Mouse (Mus musculus): ENCODE data around the gene Lpin2. TPM values are rescaled to one million over a fixed set of nuclear protein-coding genes. Genes with fewer than 3 reads are reported as not detected.

Lpin2 gene
- polyA plus RNA-seq, 1 experiment: 55.8 TPM

- 65% methylated on average over 6 of the region's 6 CpGs for whole genome bisulfite sequencing
- no peak for DNase-seq
- peaks cover 2% of the 10 kb centered on the region; the same call in 1 of the 2 replicates for H3K4me1 ChIP-seq (ENCODE audit: control insufficient read depth, insufficient read depth, low read length)
- TF ChIP-seq POLR2A (IDR thresholded peaks at IDR 0.05; ENCODE audit: borderline replicate concordance, extremely low read depth, low read depth, low read length) (no peak), CTCF (IDR thresholded peaks at IDR 0.05; ENCODE audit: insufficient read depth, low read length) (no peak)
- H3K4me3 ChIP-seq (replicated peaks; ENCODE audit: extremely low read depth, low read depth, low read length): no peak overlapping the region
Observed at GRCm38 (mm10) chr17:71285929-71286328, 103.6 kb downstream of the Lpin2 start.

- DNase-seq: no peak
- WGBS: 92% methylated on average over 7 of the region's 7 CpGs
- TF ChIP-seq POLR2A (IDR thresholded peaks at IDR 0.05; ENCODE audit: borderline replicate concordance, extremely low read depth, low read depth, low read length) (no peak), CTCF (IDR thresholded peaks at IDR 0.05; ENCODE audit: insufficient read depth, low read length) (no peak)
- Histone ChIP-seq H3K4me3 (replicated peaks; ENCODE audit: extremely low read depth, low read depth, low read length) (no peak overlapping the region), H3K4me1 (ENCODE audit: control insufficient read depth, insufficient read depth, low read length) (peaks cover 2% of the 10 kb centered on the region; the same call in 1 of the 2 replicates)
Observed at GRCm38 (mm10) chr17:71287586-71287985, 105.2 kb downstream of the Lpin2 start.

GRCm38 (mm10) chr17:71288145-71288758 is 105.9 kb downstream of the Lpin2 start:
- TF ChIP-seq POLR2A (IDR thresholded peaks at IDR 0.05; ENCODE audit: borderline replicate concordance, extremely low read depth, low read depth, low read length) (no peak), CTCF (IDR thresholded peaks at IDR 0.05; ENCODE audit: insufficient read depth, low read length) (no peak)
- H3K4me3 ChIP-seq (replicated peaks; ENCODE audit: extremely low read depth, low read depth, low read length): no peak overlapping the region
- WGBS: 64% methylated on average over 11 of the region's 11 CpGs
- no peak for DNase-seq
- H3K4me1 ChIP-seq (ENCODE audit: control insufficient read depth, insufficient read depth, low read length): peaks cover 2% of the 10 kb centered on the region; the same call in 1 of the 2 replicates

- TF ChIP-seq CTCF (IDR thresholded peaks at IDR 0.05; ENCODE audit: insufficient read depth, low read length) (no peak), POLR2A (IDR thresholded peaks at IDR 0.05; ENCODE audit: borderline replicate concordance, extremely low read depth, low read depth, low read length) (no peak)
- H3K4me1 ChIP-seq (ENCODE audit: control insufficient read depth, insufficient read depth, low read length): peaks cover 2% of the 10 kb centered on the region; the same call in 1 of the 2 replicates
- no peak for DNase-seq
- H3K4me3 ChIP-seq (replicated peaks; ENCODE audit: extremely low read depth, low read depth, low read length): no peak overlapping the region
- 86% methylated on average over 10 of the region's 10 CpGs for WGBS
Observed at GRCm38 (mm10) chr17:71288808-71289548, 106.6 kb downstream of the Lpin2 start.

- 80% methylated on average over 6 of the region's 6 CpGs for WGBS
- DNase-seq: no peak
- Histone ChIP-seq H3K4me1 (ENCODE audit: control insufficient read depth, insufficient read depth, low read length) (peaks cover 2% of the 10 kb centered on the region; the same call in 1 of the 2 replicates), H3K4me3 (replicated peaks; ENCODE audit: extremely low read depth, low read depth, low read length) (no peak overlapping the region)
- TF ChIP-seq CTCF (IDR thresholded peaks at IDR 0.05; ENCODE audit: insufficient read depth, low read length): no peak
- TF ChIP-seq POLR2A (IDR thresholded peaks at IDR 0.05; ENCODE audit: borderline replicate concordance, extremely low read depth, low read depth, low read length): no peak
Observed at GRCm38 (mm10) chr17:71289572-71290176, 107.3 kb downstream of the Lpin2 start.

- 78% methylated on average over 7 of the region's 7 CpGs for WGBS
Observed at GRCm38 (mm10) chr17:71290486-71291410, 108.4 kb downstream of the Lpin2 start.

GRCm38 (mm10) chr17:71291897-71292420 is 109.6 kb downstream of the Lpin2 start:
- H3K4me1 ChIP-seq (ENCODE audit: control insufficient read depth, insufficient read depth, low read length): no peaks in the 10 kb centered on the region
- no peak overlapping the region for H3K4me3 ChIP-seq (replicated peaks; ENCODE audit: extremely low read depth, low read depth, low read length)
- 82% methylated on average over 6 of the region's 6 CpGs for WGBS
- DNase-seq: no peak
- no peak for TF ChIP-seq CTCF (IDR thresholded peaks at IDR 0.05; ENCODE audit: insufficient read depth, low read length)
- no peak for TF ChIP-seq POLR2A (IDR thresholded peaks at IDR 0.05; ENCODE audit: borderline replicate concordance, extremely low read depth, low read depth, low read length)

More at GRCm38 (mm10) chr17:71290486-71291410, 108.4 kb downstream of the Lpin2 start:
- no peak for TF ChIP-seq CTCF (IDR thresholded peaks at IDR 0.05; ENCODE audit: insufficient read depth, low read length)
- TF ChIP-seq POLR2A (IDR thresholded peaks at IDR 0.05; ENCODE audit: borderline replicate concordance, extremely low read depth, low read depth, low read length): no peak
- DNase-seq: no peak
- Histone ChIP-seq H3K4me3 (replicated peaks; ENCODE audit: extremely low read depth, low read depth, low read length) (no peak overlapping the region), H3K4me1 (ENCODE audit: control insufficient read depth, insufficient read depth, low read length) (no peaks in the 10 kb centered on the region)

- no peak for DNase-seq
- H3K4me1 ChIP-seq (ENCODE audit: control insufficient read depth, insufficient read depth, low read length): no peaks in the 10 kb centered on the region
- 45% methylated on average over 4 of the region's 4 CpGs for WGBS
- no peak for TF ChIP-seq CTCF (IDR thresholded peaks at IDR 0.05; ENCODE audit: insufficient read depth, low read length)
- no peak for TF ChIP-seq POLR2A (IDR thresholded peaks at IDR 0.05; ENCODE audit: borderline replicate concordance, extremely low read depth, low read depth, low read length)
- no peak overlapping the region for H3K4me3 ChIP-seq (replicated peaks; ENCODE audit: extremely low read depth, low read depth, low read length)
Observed at GRCm38 (mm10) chr17:71292897-71293296, 110.5 kb downstream of the Lpin2 start.

Measured in lung, adult 2 months (tissue).